ENCODE assay signal across 8 mouse cellular contexts in genomic region chr12:102758403-102758756, GRCm38 (mm10). TPM values are rescaled to one million over a fixed set of nuclear protein-coding genes. Genes with fewer than 3 reads are reported as not detected.
A peak's percentile ranks its signal among the peaks of the same experiment; 100 is the strongest.
DNase-seq lines count a peak whose midpoint lies in the region; ATAC-seq and TF ChIP-seq lines count a peak whose summit lies in the region.

Gene Gm20604 (minus strand): TSS chr12:102758672.

- no peaks in the 10 kb centered on the region for H3K27me3 ChIP-seq in heart, embryonic 10.5 days (ENCODE audit: insufficient read depth, poor library complexity, severe bottlenecking)
- no peaks in the 10 kb centered on the region for H3K27me3 ChIP-seq in ES-Bruce4 (ENCODE audit: control insufficient read depth, insufficient read depth, low read length, poor library complexity, severe bottlenecking)
- no peaks in the 10 kb centered on the region for H3K27me3 ChIP-seq in forebrain, embryonic 12.5 days
- H3K27me3 ChIP-seq in neural tube, embryonic 12.5 days (replicated peaks), result no peaks in the 10 kb centered on the region

- peak within 1 kb of the TSS; percentile 91 for H3K27ac ChIP-seq in heart, embryonic 10.5 days
- peak within 1 kb of the TSS; percentile 99 for H3K27ac ChIP-seq in ES-Bruce4 (ENCODE audit: insufficient read depth, low read length)
- peak within 1 kb of the TSS; percentile 93 for H3K27ac ChIP-seq in forebrain, embryonic 12.5 days
- peak within 1 kb of the TSS; percentile 59; the same call in 1 of the 2 replicates for H3K27ac ChIP-seq in neural tube, embryonic 12.5 days

- no peak for TF ChIP-seq POLR2A in ES-Bruce4 (IDR thresholded peaks at IDR 0.05; ENCODE audit: insufficient read depth, low read length)

- DNase-seq in heart, embryonic 10.5 days (ENCODE audit: low spot score), result no peak
- DNase-seq in heart, postnatal 4 days, result no peak
- peak in 1 of 2 experiments; percentile 36 for DNase-seq in left cerebral cortex, postnatal 25 days (ENCODE audit: low spot score in 2 of 2)
- no peak for DNase-seq in retina, embryonic 14.5 days (ENCODE audit: low spot score)
- no peak for DNase-seq in adrenal gland, postnatal 4 days (ENCODE audit: low spot score in 2 of 2)

- H3K9me3 ChIP-seq in heart, embryonic 10.5 days, result no peaks in the 10 kb centered on the region
- H3K9me3 ChIP-seq in ES-Bruce4 (replicated peaks; ENCODE audit: control insufficient read depth, insufficient read depth, low read length, poor library complexity, severe bottlenecking), result no peaks in the 10 kb centered on the region
- no peaks in the 10 kb centered on the region for H3K9me3 ChIP-seq in forebrain, embryonic 12.5 days
- H3K9me3 ChIP-seq in neural tube, embryonic 12.5 days, result no peaks in the 10 kb centered on the region

- H3K36me3 ChIP-seq in heart, embryonic 10.5 days, result peaks cover 14% of the 10 kb centered on the region
- H3K36me3 ChIP-seq in ES-Bruce4 (ENCODE audit: control insufficient read depth, insufficient read depth, low read length, poor library complexity, severe bottlenecking), result peaks cover 19% of the 10 kb centered on the region
- peaks cover 12% of the 10 kb centered on the region; the same call in 1 of the 2 replicates for H3K36me3 ChIP-seq in forebrain, embryonic 12.5 days (replicated peaks)
- H3K36me3 ChIP-seq in neural tube, embryonic 12.5 days, result peaks cover 5% of the 10 kb centered on the region

- no peak for ATAC-seq in forebrain, embryonic 12.5 days (ENCODE audit: low FRiP score)
- ATAC-seq in neural tube, embryonic 12.5 days (ENCODE audit: low FRiP score, low read depth), result peak; percentile 1; the same call in 1 of the 2 replicates

- peak within 1 kb of the TSS; percentile 94 for H3K4me3 ChIP-seq in heart, embryonic 10.5 days
- peak within 1 kb of the TSS; percentile 99 for H3K4me3 ChIP-seq in ES-Bruce4 (ENCODE audit: low read depth, low read length)
- peak within 1 kb of the TSS; percentile 70 for H3K4me3 ChIP-seq in forebrain, embryonic 12.5 days (replicated peaks)
- peak within 1 kb of the TSS; percentile 82 for H3K4me3 ChIP-seq in neural tube, embryonic 12.5 days

- H3K4me2 ChIP-seq in forebrain, embryonic 12.5 days, result peak within 1 kb of the TSS; percentile 66
- peak within 1 kb of the TSS; percentile 90 for H3K4me2 ChIP-seq in neural tube, embryonic 12.5 days (replicated peaks)

- TF ChIP-seq CTCF in ES-Bruce4 (IDR thresholded peaks at IDR 0.05; ENCODE audit: low read depth, low read length), result no peak

- H3K9ac ChIP-seq in ES-Bruce4 (ENCODE audit: low read depth, poor library complexity, severe bottlenecking), result peak within 1 kb of the TSS; percentile 60
- peak within 1 kb of the TSS; percentile 82 for H3K9ac ChIP-seq in forebrain, embryonic 12.5 days
- peak within 1 kb of the TSS; percentile 69 for H3K9ac ChIP-seq in neural tube, embryonic 12.5 days

- 1% methylated on average over 10 of the region's 10 CpGs for WGBS in heart, embryonic 10.5 days
- under 1% methylated on average over 10 of the region's 10 CpGs for WGBS in forebrain, embryonic 12.5 days
- WGBS in neural tube, embryonic 12.5 days, result 0% methylated on average over 10 of the region's 10 CpGs

- peaks cover 15% of the 10 kb centered on the region for H3K4me1 ChIP-seq in heart, embryonic 10.5 days
- no peaks in the 10 kb centered on the region for H3K4me1 ChIP-seq in ES-Bruce4 (ENCODE audit: control insufficient read depth, insufficient read depth, low read length)
- peaks cover 21% of the 10 kb centered on the region for H3K4me1 ChIP-seq in forebrain, embryonic 12.5 days
- peaks cover 19% of the 10 kb centered on the region for H3K4me1 ChIP-seq in neural tube, embryonic 12.5 days

- no peak for TF ChIP-seq EP300 in ES-Bruce4 (IDR thresholded peaks at IDR 0.05; ENCODE audit: insufficient read depth, low read depth, low read length)

- intact Hi-C loops in left cerebral cortex, postnatal 25 days (cut with DNase I), result loop anchor here (10.0 kb wide), 1 partner anchor 116 kb away; the partner anchor contains the start of gene Btbd7

RNA-seq across cellular contexts. Expression of gene Gm20604, which starts in this region (rescaled TPM):
- polyA plus RNA-seq in heart, embryonic 10.5 days (2016; fragmentation: Nextera tagmentation; extraction: Ambion mirVana), result 18.8 and 24.1 TPM in 2 replicates
- total RNA-seq in heart, postnatal 4 days (2021), result 1 to 10 TPM; 6.5 to 7.1 TPM
- 13.5 and 14.2 TPM in 2 replicates for polyA plus RNA-seq in ES-Bruce4 (2011; ENCODE audit: insufficient read depth, insufficient read length, low read depth, missing spikeins)
- 31.5 and 32.4 TPM in 2 replicates for polyA plus RNA-seq in forebrain, embryonic 12.5 days (2016; fragmentation: Nextera tagmentation; extraction: Ambion mirVana)
- 10 to 100 TPM; 19.9 to 20.0 TPM for total RNA-seq in left cerebral cortex, postnatal 25 days (2021)
- 30.5 and 31.7 TPM in 2 replicates for polyA plus RNA-seq in neural tube, embryonic 12.5 days (2016; fragmentation: Nextera tagmentation; extraction: Ambion mirVana)
- 1 to 10 TPM; 6.9 to 7.1 TPM for total RNA-seq in adrenal gland, postnatal 4 days (2021)
